Mouse (Mus musculus) lung, postnatal 0 days (tissue): ENCODE measurements at regions not wholly inside any gene's neighbourhood (a gene's known extent, or its start where the extent isn't known, plus 50 kb on each side); places are given as distances from the start of the nearest gene placed in this dataset.

Experiments
- CTCF ChIP-seq: IDR thresholded peaks from 2 replicates; pipeline ENCODE4 v1.5.1; 2016; ENCODE audit warnings: antibody characterized with exemption, mild to moderate bottlenecking
- EP300 ChIP-seq: IDR thresholded peaks from 2 replicates; pipeline ENCODE4 v1.6.1; 2016; ENCODE audit warnings: antibody characterized with exemption, mild to moderate bottlenecking, control low read depth

GRCm38 (mm10) chr9:17269624-17270023, 768.5 kb upstream of the Fat3 start:
- TF ChIP-seq EP300: no peak
- no peak for TF ChIP-seq CTCF
